8 mouse cellular contexts compared by ENCODE assay signal in genomic region chr8:64597042-64597970, GRCm38 (mm10).
A peak's percentile ranks its signal among the peaks of the same experiment; 100 is the strongest.
DNase-seq lines count a peak whose midpoint lies in the region; ATAC-seq and TF ChIP-seq lines count a peak whose summit lies in the region.

No protein-coding gene starts in this region.

- 45% methylated on average over 21 of the region's 21 CpGs for WGBS in kidney, embryonic 16.5 days
- 28% methylated on average over 21 of the region's 21 CpGs for WGBS in liver, embryonic 11.5 days
- 43% methylated on average over 21 of the region's 21 CpGs for WGBS in neural tube, embryonic 12.5 days

- no peaks in the 10 kb centered on the region for H3K9me3 ChIP-seq in kidney, embryonic 16.5 days (ENCODE audit: low read length)
- no peaks in the 10 kb centered on the region for H3K9me3 ChIP-seq in liver, embryonic 11.5 days (ENCODE audit: control insufficient read depth, low read length)
- no peaks in the 10 kb centered on the region for H3K9me3 ChIP-seq in neural tube, embryonic 12.5 days

- H3K4me3 ChIP-seq in cortical plate, adult 2 months (ENCODE audit: insufficient read depth, low read length), result no peak overlapping the region
- H3K4me3 ChIP-seq in kidney, embryonic 16.5 days (ENCODE audit: low read length), result no peak overlapping the region
- H3K4me3 ChIP-seq in liver, embryonic 11.5 days (ENCODE audit: low read depth, low read length), result no peak overlapping the region
- no peak overlapping the region for H3K4me3 ChIP-seq in neural tube, embryonic 12.5 days

- peak; percentile 62 for TF ChIP-seq CTCF in cortical plate, adult 2 months (IDR thresholded peaks at IDR 0.05; ENCODE audit: extremely low read depth, insufficient read depth, low read length)

- no peaks in the 10 kb centered on the region for H3K27me3 ChIP-seq in kidney, embryonic 16.5 days (ENCODE audit: insufficient read depth, low read length)
- no peaks in the 10 kb centered on the region for H3K27me3 ChIP-seq in liver, embryonic 11.5 days (replicated peaks; ENCODE audit: control insufficient read depth, insufficient read depth, low read length)
- no peaks in the 10 kb centered on the region for H3K27me3 ChIP-seq in neural tube, embryonic 12.5 days (replicated peaks)

- intact Hi-C loops in gastrocnemius, postnatal 36 days (cut with DNase I), result no loop called here

- H3K27ac ChIP-seq in cortical plate, adult 2 months (ENCODE audit: insufficient read depth, low read length), result no peak overlapping the region
- H3K27ac ChIP-seq in kidney, embryonic 16.5 days (ENCODE audit: low read length), result no peak overlapping the region
- H3K27ac ChIP-seq in liver, embryonic 11.5 days (ENCODE audit: low read depth, low read length), result no peak overlapping the region
- no peak overlapping the region for H3K27ac ChIP-seq in neural tube, embryonic 12.5 days

- peak; percentile 69; the same call in 1 of the 2 replicates for ATAC-seq in kidney, embryonic 16.5 days (ENCODE audit: low FRiP score, low TSS enrichment)
- no peak for ATAC-seq in liver, embryonic 11.5 days (replicated peaks; ENCODE audit: low FRiP score)
- 0 out of 2 replicates have a peak, but pooled peaks have one; percentile 59 for ATAC-seq in neural tube, embryonic 12.5 days (ENCODE audit: low FRiP score, low read depth)

- DNase-seq in A20 (ENCODE audit: low read depth, low spot score) (peak; percentile 62), ZHBTc4 (ENCODE audit: low read depth, low spot score) (peak; percentile 84)
- peak; percentile 55 to 58 for DNase-seq in gastrocnemius, postnatal 36 days
- DNase-seq in liver, embryonic 11.5 days (ENCODE audit: low spot score), result peak; percentile 53
- peak; percentile 49 for DNase-seq in thymus, postnatal 25 days

- peaks cover 1% of the 10 kb centered on the region; the same call in 1 of the 2 replicates for H3K4me1 ChIP-seq in cortical plate, adult 2 months (ENCODE audit: control insufficient read depth, insufficient read depth, low read length)
- no peaks in the 10 kb centered on the region for H3K4me1 ChIP-seq in kidney, embryonic 16.5 days (ENCODE audit: insufficient read depth, low read length)
- no peaks in the 10 kb centered on the region for H3K4me1 ChIP-seq in liver, embryonic 11.5 days (replicated peaks; ENCODE audit: control insufficient read depth, insufficient read depth, low read length)
- H3K4me1 ChIP-seq in neural tube, embryonic 12.5 days, result no peaks in the 10 kb centered on the region

- H3K9ac ChIP-seq in kidney, embryonic 16.5 days (replicated peaks; ENCODE audit: low read length), result no peak overlapping the region
- no peak overlapping the region for H3K9ac ChIP-seq in liver, embryonic 11.5 days (ENCODE audit: low read depth, low read length)
- no peak overlapping the region for H3K9ac ChIP-seq in neural tube, embryonic 12.5 days

- H3K4me2 ChIP-seq in kidney, embryonic 16.5 days (replicated peaks; ENCODE audit: low read depth, low read length), result no peak overlapping the region
- no peak overlapping the region for H3K4me2 ChIP-seq in liver, embryonic 11.5 days
- H3K4me2 ChIP-seq in neural tube, embryonic 12.5 days (replicated peaks), result no peak overlapping the region

- H3K36me3 ChIP-seq in kidney, embryonic 16.5 days (ENCODE audit: insufficient read depth, low read length), result no peaks in the 10 kb centered on the region
- no peaks in the 10 kb centered on the region for H3K36me3 ChIP-seq in liver, embryonic 11.5 days (ENCODE audit: control insufficient read depth, insufficient read depth, low read length)
- peaks cover 11% of the 10 kb centered on the region for H3K36me3 ChIP-seq in neural tube, embryonic 12.5 days

- TF ChIP-seq POLR2A in cortical plate, adult 2 months (IDR thresholded peaks at IDR 0.05; ENCODE audit: extremely low read depth, insufficient read depth, low read length), result no peak
